Mouse (Mus musculus): ENCODE data around the gene Spata31d1a. TPM values are rescaled to one million over a fixed set of nuclear protein-coding genes. Genes with fewer than 3 reads are reported as not detected.
"Not testable (repeated sequence)": the region's sequence is repeated elsewhere in the genome, so short reads cannot be mapped to it uniquely, and the experiment has no call there.

The Spata31d1a gene
- polyA plus RNA-seq, 1 experiment: not detected

GRCm38 (mm10) chr13:59735190-59735589 is 25.1 kb upstream of the Spata31d1a start:
- no peaks in the 10 kb centered on the region for H3K4me1 ChIP-seq (ENCODE audit: control insufficient read depth, insufficient read depth, low read length)
- H3K27ac ChIP-seq (ENCODE audit: insufficient read depth, low read depth, low read length): no peak overlapping the region
- WGBS: 37% methylated on average over 3 of the region's 3 CpGs
- no peak overlapping the region for H3K4me3 ChIP-seq (ENCODE audit: insufficient read depth, low read depth, low read length)
- TF ChIP-seq POLR2A (IDR thresholded peaks at IDR 0.05; ENCODE audit: insufficient read depth, low read depth, low read length) (no peak), CTCF (IDR thresholded peaks at IDR 0.05; ENCODE audit: insufficient read depth, low read depth, low read length) (no peak)

DNA sequence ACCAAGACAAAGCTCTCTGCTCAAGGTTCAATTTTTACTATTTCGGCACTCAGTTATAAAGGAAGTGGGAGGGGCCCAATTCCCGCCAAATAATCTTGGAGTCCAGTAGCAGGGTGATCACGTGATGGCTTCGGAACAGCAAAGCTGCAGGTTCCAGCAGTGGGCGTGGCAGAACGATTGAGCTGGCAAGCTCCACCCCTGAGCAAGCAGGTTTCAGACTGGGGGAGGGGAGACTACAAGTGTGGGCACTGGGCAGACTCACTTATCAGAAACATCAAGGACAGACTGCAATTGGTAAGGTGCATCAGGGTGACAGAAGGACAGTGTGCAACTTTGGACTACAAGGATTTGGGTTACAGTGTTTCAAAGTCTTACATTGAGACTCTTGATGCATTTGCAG is 24.2 kb upstream of the Spata31d1a start:
- 29% methylated on average over 6 of the region's 6 CpGs for WGBS
- H3K4me1 ChIP-seq (ENCODE audit: control insufficient read depth, insufficient read depth, low read length); H3K4me3 ChIP-seq (ENCODE audit: insufficient read depth, low read depth, low read length); H3K27ac ChIP-seq (ENCODE audit: insufficient read depth, low read depth, low read length): not testable (repeated sequence)

- no peaks in the 10 kb centered on the region for H3K4me1 ChIP-seq (ENCODE audit: control insufficient read depth, insufficient read depth, low read length)
- H3K27ac ChIP-seq (ENCODE audit: insufficient read depth, low read depth, low read length): no peak overlapping the region
- H3K4me3 ChIP-seq (ENCODE audit: insufficient read depth, low read depth, low read length): no peak overlapping the region
- 81% methylated on average over 4 of the region's 4 CpGs for WGBS
- no peak for TF ChIP-seq POLR2A (IDR thresholded peaks at IDR 0.05; ENCODE audit: insufficient read depth, low read depth, low read length)
- TF ChIP-seq CTCF (IDR thresholded peaks at IDR 0.05; ENCODE audit: insufficient read depth, low read depth, low read length): no peak
Observed at GRCm38 (mm10) chr13:59733936-59734335, 23.8 kb upstream of the Spata31d1a start.

DNA sequence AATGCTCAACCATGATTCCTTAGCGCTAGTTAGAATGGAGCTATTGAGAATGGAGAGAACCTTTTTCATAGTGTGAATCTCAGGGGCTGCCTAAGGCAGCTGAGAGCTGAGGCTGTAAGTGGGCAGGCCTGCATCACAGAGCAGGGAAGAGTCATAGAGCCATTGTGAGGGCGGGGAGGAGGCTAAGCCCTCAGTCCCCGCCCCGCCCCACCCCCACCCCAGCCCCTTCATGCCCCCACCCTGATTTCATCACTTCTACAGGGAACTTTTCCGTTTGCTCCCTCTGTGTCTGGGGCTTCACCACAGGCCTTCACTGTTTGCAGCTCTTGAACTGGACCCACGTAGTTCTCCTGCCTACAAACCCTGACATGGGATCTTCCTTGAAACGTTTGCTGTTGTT is 21.5 kb upstream of the Spata31d1a start, which contains the start of gene Spata31d1d:
Gene Spata31d1d (minus strand): TSS at position 101 of the 400 bp plus-strand sequence.
- Histone ChIP-seq H3K27ac (ENCODE audit: insufficient read depth, low read depth, low read length) (no peak within 1 kb of the TSS), H3K4me3 (ENCODE audit: insufficient read depth, low read depth, low read length) (no peak within 1 kb of the TSS), H3K4me1 (ENCODE audit: control insufficient read depth, insufficient read depth, low read length) (0 out of 2 replicates have a peak, but pooled peaks cover 3% of the 10 kb centered on the region)
- WGBS: 55% methylated on average over 7 of the region's 7 CpGs
- TF ChIP-seq CTCF (IDR thresholded peaks at IDR 0.05; ENCODE audit: insufficient read depth, low read depth, low read length) (no peak), POLR2A (IDR thresholded peaks at IDR 0.05; ENCODE audit: insufficient read depth, low read depth, low read length) (no peak)

DNA sequence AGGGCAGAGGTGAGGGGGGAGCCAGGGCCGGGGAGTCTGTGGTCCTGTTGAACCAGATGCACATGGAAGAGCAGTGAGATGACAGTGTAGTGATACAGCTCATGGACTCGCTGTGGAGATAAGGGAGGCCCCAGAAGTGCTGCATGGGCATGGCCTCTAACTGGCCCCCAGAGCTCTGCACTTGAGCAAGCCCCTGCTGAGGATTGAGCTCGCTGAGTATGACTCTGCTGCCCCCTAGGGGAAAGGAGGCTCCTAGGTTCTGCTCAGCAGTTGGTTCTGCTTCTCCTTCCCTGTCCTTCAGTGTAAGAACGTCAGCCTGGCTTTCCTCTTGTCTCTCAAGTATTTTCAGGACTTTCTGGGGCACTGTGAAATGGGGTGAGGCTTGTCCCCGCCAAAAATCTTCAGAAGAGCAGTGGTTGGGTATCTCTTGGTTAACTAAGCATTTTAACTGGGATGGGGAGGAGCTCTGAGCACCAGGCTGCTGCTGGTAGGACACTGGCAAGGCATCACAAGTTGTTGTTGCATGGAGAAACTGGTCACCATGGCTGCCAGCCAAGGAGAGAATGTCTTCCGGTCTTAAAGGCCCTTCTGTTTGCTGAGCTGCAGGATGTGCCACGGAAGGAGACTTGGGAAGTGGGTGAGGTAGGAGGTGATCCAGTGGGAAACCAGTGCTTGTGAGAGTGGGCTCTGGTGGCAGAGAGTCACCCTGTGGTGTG is 18.4 kb upstream of the Spata31d1a start:
- Histone ChIP-seq H3K4me3 (ENCODE audit: insufficient read depth, low read depth, low read length) (no peak overlapping the region), H3K27ac (ENCODE audit: insufficient read depth, low read depth, low read length) (no peak overlapping the region), H3K4me1 (ENCODE audit: control insufficient read depth, insufficient read depth, low read length) (peaks cover 12% of the 10 kb centered on the region)
- WGBS: 19% methylated on average over 7 of the region's 7 CpGs
- no peak for TF ChIP-seq POLR2A (IDR thresholded peaks at IDR 0.05; ENCODE audit: insufficient read depth, low read depth, low read length)
- peak; percentile 70 for TF ChIP-seq CTCF (IDR thresholded peaks at IDR 0.05; ENCODE audit: insufficient read depth, low read depth, low read length)

- TF ChIP-seq POLR2A (IDR thresholded peaks at IDR 0.05; ENCODE audit: insufficient read depth, low read depth, low read length) (no peak), CTCF (IDR thresholded peaks at IDR 0.05; ENCODE audit: insufficient read depth, low read depth, low read length) (no peak)
- Histone ChIP-seq H3K27ac (ENCODE audit: insufficient read depth, low read depth, low read length) (no peak overlapping the region), H3K4me3 (ENCODE audit: insufficient read depth, low read depth, low read length) (peak overlapping the region; percentile 12; the same call in 1 of the 2 replicates), H3K4me1 (ENCODE audit: control insufficient read depth, insufficient read depth, low read length) (peaks cover 12% of the 10 kb centered on the region)
- 47% methylated on average over 29 of the region's 29 CpGs for WGBS
Observed at GRCm38 (mm10) chr13:59726139-59726867, 16.2 kb upstream of the Spata31d1a start.

DNA sequence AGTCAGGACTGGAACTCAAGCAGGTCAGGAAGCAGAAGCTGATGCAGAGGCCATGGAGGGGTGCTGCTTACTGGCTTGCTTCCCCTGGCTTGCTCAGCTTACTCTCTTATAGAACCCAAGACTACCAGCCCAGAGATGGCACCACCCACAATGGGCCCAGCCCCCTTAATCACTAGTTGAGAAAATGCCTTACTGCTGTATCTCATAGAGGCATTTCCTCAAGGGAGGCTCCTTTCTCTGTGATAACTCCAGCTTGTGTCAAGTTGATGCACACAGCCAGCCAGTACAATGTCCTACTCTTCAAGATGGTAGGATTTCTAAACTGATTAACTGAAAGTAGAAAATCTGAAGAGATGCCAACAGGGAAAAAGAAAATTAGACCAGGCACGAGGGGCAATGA is 12.0 kb upstream of the Spata31d1a start:
- WGBS: 97% methylated on average over 1 of the region's 1 CpGs
- not testable (repeated sequence) for H3K4me3 ChIP-seq (ENCODE audit: insufficient read depth, low read depth, low read length); H3K27ac ChIP-seq (ENCODE audit: insufficient read depth, low read depth, low read length); H3K4me1 ChIP-seq (ENCODE audit: control insufficient read depth, insufficient read depth, low read length)

DNA sequence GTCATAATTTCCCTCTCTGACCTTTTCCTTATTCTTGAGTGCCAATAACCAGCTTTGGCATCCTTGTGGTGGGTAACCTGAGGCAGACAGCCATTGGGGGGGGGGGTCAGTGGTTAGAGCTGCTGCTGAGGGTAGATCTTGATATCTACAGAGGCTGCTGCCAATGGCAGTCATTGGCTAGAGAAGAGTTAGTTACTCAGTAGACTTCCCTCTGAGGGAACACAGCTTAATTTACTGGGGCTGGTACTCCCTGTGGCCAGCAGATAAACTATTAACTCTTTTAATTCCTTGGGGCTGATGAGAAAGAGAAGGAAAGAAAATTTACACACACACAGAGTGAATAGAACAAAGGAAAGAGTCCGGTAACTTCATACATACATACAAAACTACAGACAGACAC is 9.3 kb upstream of the Spata31d1a start:
- WGBS: 87% methylated on average over 1 of the region's 1 CpGs
- no peaks in the 10 kb centered on the region for H3K4me1 ChIP-seq (ENCODE audit: control insufficient read depth, insufficient read depth, low read length)
- TF ChIP-seq POLR2A (IDR thresholded peaks at IDR 0.05; ENCODE audit: insufficient read depth, low read depth, low read length): no peak
- no peak for TF ChIP-seq CTCF (IDR thresholded peaks at IDR 0.05; ENCODE audit: insufficient read depth, low read depth, low read length)
- no peak overlapping the region for H3K27ac ChIP-seq (ENCODE audit: insufficient read depth, low read depth, low read length)
- H3K4me3 ChIP-seq (ENCODE audit: insufficient read depth, low read depth, low read length): no peak overlapping the region

DNA sequence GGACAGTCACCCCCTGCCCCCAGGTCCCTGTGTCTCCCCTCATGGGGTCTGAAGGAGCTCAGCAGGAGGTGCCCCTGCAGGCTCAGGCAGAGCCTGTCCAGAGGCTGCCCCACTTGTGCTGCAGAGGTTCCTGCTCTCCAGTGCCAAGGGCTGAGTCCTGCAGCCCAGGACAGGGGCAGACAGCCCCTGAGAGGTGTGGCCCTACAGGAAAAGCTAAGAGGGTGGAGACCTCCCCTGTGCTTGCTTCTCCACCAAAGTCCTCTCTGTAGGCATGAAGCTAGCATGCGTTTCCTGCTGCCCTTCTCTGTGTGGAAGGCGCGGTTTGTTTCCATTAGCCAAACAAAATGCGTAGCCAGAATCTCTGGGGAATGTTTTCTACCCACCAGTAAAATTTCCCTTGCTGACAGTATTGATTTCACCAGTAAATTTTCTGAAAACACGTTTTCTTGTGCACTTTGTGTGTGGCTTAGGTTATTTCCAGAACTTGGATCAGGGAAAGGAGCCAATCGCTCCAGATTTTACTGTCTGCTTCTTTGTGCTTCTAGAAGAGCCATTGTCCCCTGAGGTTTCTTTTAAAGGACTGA is 8.8 kb upstream of the Spata31d1a start:
- not testable (repeated sequence) for H3K27ac ChIP-seq (ENCODE audit: insufficient read depth, low read depth, low read length); H3K4me1 ChIP-seq (ENCODE audit: control insufficient read depth, insufficient read depth, low read length); H3K4me3 ChIP-seq (ENCODE audit: insufficient read depth, low read depth, low read length)
- 44% methylated on average over 6 of the region's 6 CpGs for WGBS

Measured in olfactory bulb, adult 2 months (tissue).